Mouse (Mus musculus): ENCODE measurements around the gene Tent4a.

Tent4a gene

GRCm38 (mm10) chr13:69481634-69482505 is 52.5 kb downstream of the Tent4a start:
- DNase-seq (ENCODE audit: low read depth, low spot score), result no peak

GRCm38 (mm10) chr13:69481026-69481425 is 53.4 kb downstream of the Tent4a start:
- DNase-seq (ENCODE audit: low read depth, low spot score), result no peak

- no peak for DNase-seq (ENCODE audit: low read depth, low spot score)
Measured at GRCm38 (mm10) chr13:69479906-69480305, 54.5 kb downstream of the Tent4a start.

- DNase-seq (ENCODE audit: low read depth, low spot score), result no peak
Measured at GRCm38 (mm10) chr13:69478703-69479102, 55.7 kb downstream of the Tent4a start.

- peak; percentile 34 for DNase-seq (ENCODE audit: low read depth, low spot score)
Measured at GRCm38 (mm10) chr13:69460635-69461465, 73.6 kb downstream of the Tent4a start.

GRCm38 (mm10) chr13:69459657-69460458 is 74.6 kb downstream of the Tent4a start:
- peak; percentile 42 for DNase-seq (ENCODE audit: low read depth, low spot score)

- DNase-seq (ENCODE audit: low read depth, low spot score), result no peak
Measured at GRCm38 (mm10) chr13:69458891-69459290, 75.5 kb downstream of the Tent4a start.

- DNase-seq (ENCODE audit: low read depth, low spot score), result no peak
Measured at GRCm38 (mm10) chr13:69458461-69458860, 76.0 kb downstream of the Tent4a start.

GRCm38 (mm10) chr13:69457105-69457504 is 77.3 kb downstream of the Tent4a start:
- DNase-seq (ENCODE audit: low read depth, low spot score), result no peak

GRCm38 (mm10) chr13:69456641-69457040 is 77.8 kb downstream of the Tent4a start:
- no peak for DNase-seq (ENCODE audit: low read depth, low spot score)

GRCm38 (mm10) chr13:69455476-69456175 is 78.8 kb downstream of the Tent4a start:
- no peak for DNase-seq (ENCODE audit: low read depth, low spot score)
